Mouse (Mus musculus): ENCODE data around the gene Itpr3. TPM values are rescaled to one million over a fixed set of nuclear protein-coding genes. Genes with fewer than 3 reads are reported as not detected.

The Itpr3 gene
- polyA plus RNA-seq, 1 experiment from 2014 or later, result 6.1 TPM

- ATAC-seq, result no peak
- Histone ChIP-seq H3K4me3 (ENCODE audit: low read depth, low read length) (no peak overlapping the region), H3K27ac (ENCODE audit: low read depth, low read length) (no peak overlapping the region; the same call in 1 of the 2 replicates), H3K9ac (ENCODE audit: low read depth, low read length) (no peak overlapping the region), H3K27me3 (replicated peaks; ENCODE audit: control insufficient read depth, insufficient read depth, low read length) (no peaks in the 10 kb centered on the region), H3K9me3 (ENCODE audit: control insufficient read depth) (no peaks in the 10 kb centered on the region), H3K4me1 (replicated peaks; ENCODE audit: control insufficient read depth, insufficient read depth, low read length) (peaks cover 21% of the 10 kb centered on the region; the same call in 1 of the 2 replicates), H3K4me2 (replicated peaks; ENCODE audit: low read depth) (no peak overlapping the region; the same call in 1 of the 2 replicates), H3K36me3 (ENCODE audit: control insufficient read depth, insufficient read depth) (no peaks in the 10 kb centered on the region)
- WGBS, result 50% methylated on average over 5 of the region's 5 CpGs
- TF ChIP-seq CTCF (IDR thresholded peaks at IDR 0.05; ENCODE audit: low read depth), result no peak
Observed at GRCm38 (mm10) chr17:27050853-27051252, 6.3 kb upstream of the Itpr3 start.

GRCm38 (mm10) chr17:27051514-27051913, 5.6 kb upstream of the Itpr3 start:
- ATAC-seq, result no peak
- WGBS, result 20% methylated on average over 9 of the region's 11 CpGs
- peaks cover 20% of the 10 kb centered on the region; the same call in 1 of the 2 replicates for H3K4me1 ChIP-seq (replicated peaks; ENCODE audit: control insufficient read depth, insufficient read depth, low read length)
- no peaks in the 10 kb centered on the region for H3K27me3 ChIP-seq (replicated peaks; ENCODE audit: control insufficient read depth, insufficient read depth, low read length)
- H3K27ac ChIP-seq (ENCODE audit: low read depth, low read length), result peak overlapping the region; percentile 28
- H3K36me3 ChIP-seq (ENCODE audit: control insufficient read depth, insufficient read depth), result no peaks in the 10 kb centered on the region
- no peak for TF ChIP-seq CTCF (IDR thresholded peaks at IDR 0.05; ENCODE audit: low read depth)
- H3K9me3 ChIP-seq (ENCODE audit: control insufficient read depth), result no peaks in the 10 kb centered on the region
- H3K4me2 ChIP-seq (replicated peaks; ENCODE audit: low read depth), result peak overlapping the region; percentile 61
- H3K9ac ChIP-seq (ENCODE audit: low read depth, low read length), result peak overlapping the region; percentile 26; the same call in 1 of the 2 replicates
- H3K4me3 ChIP-seq (ENCODE audit: low read depth, low read length), result peak overlapping the region; percentile 29

GRCm38 (mm10) chr17:27056170-27056569, 934 bp upstream of the Itpr3 start:
- H3K27me3 ChIP-seq (replicated peaks; ENCODE audit: control insufficient read depth, insufficient read depth, low read length), result no peaks in the 10 kb centered on the region
- H3K4me1 ChIP-seq (replicated peaks; ENCODE audit: control insufficient read depth, insufficient read depth, low read length), result peaks cover 17% of the 10 kb centered on the region; the same call in 1 of the 2 replicates
- no peaks in the 10 kb centered on the region for H3K36me3 ChIP-seq (ENCODE audit: control insufficient read depth, insufficient read depth)
- peak overlapping the region; percentile 68; the same call in 1 of the 2 replicates for H3K9ac ChIP-seq (ENCODE audit: low read depth, low read length)
- peak; percentile 48 for ATAC-seq
- H3K27ac ChIP-seq (ENCODE audit: low read depth, low read length), result peak overlapping the region; percentile 90
- WGBS, result 0% methylated on average over 13 of the region's 13 CpGs
- H3K9me3 ChIP-seq (ENCODE audit: control insufficient read depth), result no peaks in the 10 kb centered on the region
- peak overlapping the region; percentile 71 for H3K4me3 ChIP-seq (ENCODE audit: low read depth, low read length)
- H3K4me2 ChIP-seq (replicated peaks; ENCODE audit: low read depth), result peak overlapping the region; percentile 96
- TF ChIP-seq CTCF (IDR thresholded peaks at IDR 0.05; ENCODE audit: low read depth), result 0 out of 2 replicates have a peak, but pooled peaks have one; percentile 6

GRCm38 (mm10) chr17:27057517-27058055, 482 bp downstream of the Itpr3 start:
- TF ChIP-seq CTCF (IDR thresholded peaks at IDR 0.05; ENCODE audit: low read depth), result no peak
- H3K4me2 ChIP-seq (replicated peaks; ENCODE audit: low read depth), result peak overlapping the region; percentile 96
- peak; percentile 5; the same call in 1 of the 2 replicates for ATAC-seq
- WGBS, result 4% methylated on average over 24 of the region's 24 CpGs
- peaks cover 10% of the 10 kb centered on the region; the same call in 1 of the 2 replicates for H3K4me1 ChIP-seq (replicated peaks; ENCODE audit: control insufficient read depth, insufficient read depth, low read length)
- peak overlapping the region; percentile 68 for H3K9ac ChIP-seq (ENCODE audit: low read depth, low read length)
- no peaks in the 10 kb centered on the region for H3K9me3 ChIP-seq (ENCODE audit: control insufficient read depth)
- no peaks in the 10 kb centered on the region for H3K27me3 ChIP-seq (replicated peaks; ENCODE audit: control insufficient read depth, insufficient read depth, low read length)
- H3K4me3 ChIP-seq (ENCODE audit: low read depth, low read length), result peak overlapping the region; percentile 71
- H3K27ac ChIP-seq (ENCODE audit: low read depth, low read length), result peak overlapping the region; percentile 90
- no peaks in the 10 kb centered on the region for H3K36me3 ChIP-seq (ENCODE audit: control insufficient read depth, insufficient read depth)

GRCm38 (mm10) chr17:27060698-27061097, 3.6 kb downstream of the Itpr3 start:
- WGBS, result 36% methylated on average over 8 of the region's 8 CpGs
- no peaks in the 10 kb centered on the region for H3K36me3 ChIP-seq (ENCODE audit: control insufficient read depth, insufficient read depth)
- no peak for TF ChIP-seq CTCF (IDR thresholded peaks at IDR 0.05; ENCODE audit: low read depth)
- no peaks in the 10 kb centered on the region for H3K9me3 ChIP-seq (ENCODE audit: control insufficient read depth)
- H3K4me2 ChIP-seq (replicated peaks; ENCODE audit: low read depth), result peak overlapping the region; percentile 96
- no peak overlapping the region for H3K27ac ChIP-seq (ENCODE audit: low read depth, low read length)
- ATAC-seq, result no peak
- H3K9ac ChIP-seq (ENCODE audit: low read depth, low read length), result no peak overlapping the region
- H3K4me3 ChIP-seq (ENCODE audit: low read depth, low read length), result no peak overlapping the region
- peaks cover 7% of the 10 kb centered on the region for H3K4me1 ChIP-seq (replicated peaks; ENCODE audit: control insufficient read depth, insufficient read depth, low read length)
- no peaks in the 10 kb centered on the region for H3K27me3 ChIP-seq (replicated peaks; ENCODE audit: control insufficient read depth, insufficient read depth, low read length)

- ATAC-seq, result no peak
- no peak overlapping the region for H3K27ac ChIP-seq (ENCODE audit: low read depth, low read length)
- WGBS, result 93% methylated on average over 3 of the region's 3 CpGs
- H3K27me3 ChIP-seq (replicated peaks; ENCODE audit: control insufficient read depth, insufficient read depth, low read length), result no peaks in the 10 kb centered on the region
- peaks cover 12% of the 10 kb centered on the region for H3K4me1 ChIP-seq (replicated peaks; ENCODE audit: control insufficient read depth, insufficient read depth, low read length)
- H3K4me2 ChIP-seq (replicated peaks; ENCODE audit: low read depth), result no peak overlapping the region
- H3K4me3 ChIP-seq (ENCODE audit: low read depth, low read length), result no peak overlapping the region
- TF ChIP-seq CTCF (IDR thresholded peaks at IDR 0.05; ENCODE audit: low read depth), result peak; percentile 45
- H3K9me3 ChIP-seq (ENCODE audit: control insufficient read depth), result no peaks in the 10 kb centered on the region
- no peaks in the 10 kb centered on the region for H3K36me3 ChIP-seq (ENCODE audit: control insufficient read depth, insufficient read depth)
- H3K9ac ChIP-seq (ENCODE audit: low read depth, low read length), result no peak overlapping the region
Observed at GRCm38 (mm10) chr17:27061727-27062126, 4.6 kb downstream of the Itpr3 start.

Data from intestine, postnatal 0 days (tissue).